Mouse (Mus musculus): ENCODE measurements around the gene Dohh. TPM values are rescaled to one million over a fixed set of nuclear protein-coding genes. Genes with fewer than 3 reads are reported as not detected.

Dohh gene
- polyA plus RNA-seq, 1 experiment from 2014 or later, result 78.7 TPM

GRCm38 (mm10) chr10:81432169-81432867 is 48.1 kb downstream of the Dohh start:
- Histone ChIP-seq H3K9ac (ENCODE audit: low read length) (no peak overlapping the region), H3K4me3 (ENCODE audit: low read depth, low read length) (peak overlapping the region; percentile 3; the same call in 1 of the 2 replicates), H3K27ac (ENCODE audit: low read depth, low read length) (peak overlapping the region; percentile 41; the same call in 1 of the 2 replicates), H3K4me1 (ENCODE audit: control insufficient read depth, insufficient read depth, low read length) (peaks cover 19% of the 10 kb centered on the region), H3K4me2 (ENCODE audit: low read length) (peak overlapping the region; percentile 41), H3K27me3 (replicated peaks; ENCODE audit: control insufficient read depth, insufficient read depth, low read length) (0 out of 2 replicates have a peak, but pooled peaks cover 8% of the 10 kb centered on the region), H3K9me3 (replicated peaks; ENCODE audit: control insufficient read depth, low read length) (no peaks in the 10 kb centered on the region), H3K36me3 (ENCODE audit: control insufficient read depth, insufficient read depth, low read length) (no peaks in the 10 kb centered on the region)
- WGBS, result 58% methylated on average over 21 of the region's 21 CpGs
- peak; percentile 4; the same call in 1 of the 2 replicates for ATAC-seq
- DNase-seq (ENCODE audit: low spot score), result no peak

GRCm38 (mm10) chr10:81432868-81433262 is 48.6 kb downstream of the Dohh start:
- WGBS, result 4% methylated on average over 17 of the region's 17 CpGs
- Histone ChIP-seq H3K4me2 (ENCODE audit: low read length) (peak overlapping the region; percentile 41), H3K27me3 (replicated peaks; ENCODE audit: control insufficient read depth, insufficient read depth, low read length) (0 out of 2 replicates have a peak, but pooled peaks cover 6% of the 10 kb centered on the region), H3K4me3 (ENCODE audit: low read depth, low read length) (peak overlapping the region; percentile 3), H3K27ac (ENCODE audit: low read depth, low read length) (no peak overlapping the region; the same call in 1 of the 2 replicates), H3K4me1 (ENCODE audit: control insufficient read depth, insufficient read depth, low read length) (peaks cover 19% of the 10 kb centered on the region), H3K9me3 (replicated peaks; ENCODE audit: control insufficient read depth, low read length) (no peaks in the 10 kb centered on the region), H3K36me3 (ENCODE audit: control insufficient read depth, insufficient read depth, low read length) (no peaks in the 10 kb centered on the region), H3K9ac (ENCODE audit: low read length) (peak overlapping the region; percentile 25; the same call in 1 of the 2 replicates)
- DNase-seq (ENCODE audit: low spot score), result peak; percentile 99
- ATAC-seq, result peak; percentile 83

GRCm38 (mm10) chr10:81433541-81434289 is 49.5 kb downstream of the Dohh start:
- H3K4me3 ChIP-seq (ENCODE audit: low read depth, low read length), result no peak overlapping the region
- H3K27ac ChIP-seq (ENCODE audit: low read depth, low read length), result no peak overlapping the region
- no peak for ATAC-seq
- H3K4me1 ChIP-seq (ENCODE audit: control insufficient read depth, insufficient read depth, low read length), result peaks cover 19% of the 10 kb centered on the region
- H3K27me3 ChIP-seq (replicated peaks; ENCODE audit: control insufficient read depth, insufficient read depth, low read length), result no peaks in the 10 kb centered on the region
- no peak for DNase-seq (ENCODE audit: low spot score)
- no peaks in the 10 kb centered on the region for H3K36me3 ChIP-seq (ENCODE audit: control insufficient read depth, insufficient read depth, low read length)
- no peak overlapping the region; the same call in 1 of the 2 replicates for H3K4me2 ChIP-seq (ENCODE audit: low read length)
- WGBS, result 82% methylated on average over 26 of the region's 26 CpGs
- no peak overlapping the region for H3K9ac ChIP-seq (ENCODE audit: low read length)
- no peaks in the 10 kb centered on the region for H3K9me3 ChIP-seq (replicated peaks; ENCODE audit: control insufficient read depth, low read length)

GRCm38 (mm10) chr10:81434361-81435263 is 50.4 kb downstream of the Dohh start:
- H3K36me3 ChIP-seq (ENCODE audit: control insufficient read depth, insufficient read depth, low read length), result no peaks in the 10 kb centered on the region
- no peak overlapping the region for H3K9ac ChIP-seq (ENCODE audit: low read length)
- WGBS, result 69% methylated on average over 15 of the region's 15 CpGs
- H3K4me2 ChIP-seq (ENCODE audit: low read length), result no peak overlapping the region
- DNase-seq (ENCODE audit: low spot score), result no peak
- H3K4me3 ChIP-seq (ENCODE audit: low read depth, low read length), result no peak overlapping the region
- peak overlapping the region; percentile 59; the same call in 1 of the 2 replicates for H3K27ac ChIP-seq (ENCODE audit: low read depth, low read length)
- H3K27me3 ChIP-seq (replicated peaks; ENCODE audit: control insufficient read depth, insufficient read depth, low read length), result no peaks in the 10 kb centered on the region
- ATAC-seq, result no peak
- peaks cover 18% of the 10 kb centered on the region for H3K4me1 ChIP-seq (ENCODE audit: control insufficient read depth, insufficient read depth, low read length)
- no peaks in the 10 kb centered on the region for H3K9me3 ChIP-seq (replicated peaks; ENCODE audit: control insufficient read depth, low read length)

- no peaks in the 10 kb centered on the region for H3K27me3 ChIP-seq (replicated peaks; ENCODE audit: control insufficient read depth, insufficient read depth, low read length)
- WGBS, result 51% methylated on average over 3 of the region's 3 CpGs
- peaks cover 17% of the 10 kb centered on the region for H3K4me1 ChIP-seq (ENCODE audit: control insufficient read depth, insufficient read depth, low read length)
- no peaks in the 10 kb centered on the region for H3K36me3 ChIP-seq (ENCODE audit: control insufficient read depth, insufficient read depth, low read length)
- H3K9me3 ChIP-seq (replicated peaks; ENCODE audit: control insufficient read depth, low read length), result no peaks in the 10 kb centered on the region
- no peak overlapping the region for H3K9ac ChIP-seq (ENCODE audit: low read length)
- ATAC-seq, result no peak
- H3K4me2 ChIP-seq (ENCODE audit: low read length), result no peak overlapping the region
- DNase-seq (ENCODE audit: low spot score), result peak; percentile 88
- H3K27ac ChIP-seq (ENCODE audit: low read depth, low read length), result peak overlapping the region; percentile 59; the same call in 1 of the 2 replicates
- no peak overlapping the region for H3K4me3 ChIP-seq (ENCODE audit: low read depth, low read length)
Observed at GRCm38 (mm10) chr10:81435436-81435835, 51.2 kb downstream of the Dohh start.

Small RNA genes lying within 50 kb of the gene (microRNA-seq; reads per million reads assigned to microRNA genes)
- gene Mir1191b (1.1 reads per million), gene Mir6913 (0.53 reads per million)

Other genes with a start within 250 kb of the Dohh start
- 6.2 and 8.2 TPM in 2 replicates for gene Zbtb7a, start 249.2 kb upstream of the Dohh start, polyA plus RNA-seq (2014; fragmentation: Nextera tagmentation; extraction: Ambion mirVana)
- 44.0 and 45.5 TPM in 2 replicates for gene Pias4, start 216.5 kb upstream of the Dohh start, polyA plus RNA-seq (2014; fragmentation: Nextera tagmentation; extraction: Ambion mirVana)
- 474 and 520 TPM in 2 replicates for gene Eef2, start 207.8 kb upstream of the Dohh start, polyA plus RNA-seq (2014; fragmentation: Nextera tagmentation; extraction: Ambion mirVana)
- 49.0 and 50.0 TPM in 2 replicates for gene Dapk3, start 201.4 kb upstream of the Dohh start, polyA plus RNA-seq (2014; fragmentation: Nextera tagmentation; extraction: Ambion mirVana)
- not detected in 2 replicates for gene 4930442H23Rik, start 200.6 kb upstream of the Dohh start, polyA plus RNA-seq (2014; fragmentation: Nextera tagmentation; extraction: Ambion mirVana)
- gene Nmrk2, start 182.4 kb upstream of the Dohh start, polyA plus RNA-seq (2014; fragmentation: Nextera tagmentation; extraction: Ambion mirVana), result not detected in 2 replicates
- 56.6 and 78.4 TPM in 2 replicates for gene Atcay, start 153.6 kb upstream of the Dohh start, polyA plus RNA-seq (2014; fragmentation: Nextera tagmentation; extraction: Ambion mirVana)
- gene Zfr2, start 151.3 kb upstream of the Dohh start, polyA plus RNA-seq (2014; fragmentation: Nextera tagmentation; extraction: Ambion mirVana), result 7.5 and 13.4 TPM in 2 replicates
- gene Matk, start 131.5 kb upstream of the Dohh start, polyA plus RNA-seq (2014; fragmentation: Nextera tagmentation; extraction: Ambion mirVana), result 12.3 and 17.4 TPM in 2 replicates
- gene Mrpl54, start 117.5 kb upstream of the Dohh start, polyA plus RNA-seq (2014; fragmentation: Nextera tagmentation; extraction: Ambion mirVana), result 107 and 136 TPM in 2 replicates
- 30.5 and 36.8 TPM in 2 replicates for gene Apba3, start 117.5 kb upstream of the Dohh start, polyA plus RNA-seq (2014; fragmentation: Nextera tagmentation; extraction: Ambion mirVana)
- gene Tjp3, start 92.8 kb upstream of the Dohh start, polyA plus RNA-seq (2014; fragmentation: Nextera tagmentation; extraction: Ambion mirVana), result 4.8 and 7.0 TPM in 2 replicates
- 76.4 and 114 TPM in 2 replicates for gene Pip5k1c, start 91.5 kb upstream of the Dohh start, polyA plus RNA-seq (2014; fragmentation: Nextera tagmentation; extraction: Ambion mirVana)
- 16.8 and 22.2 TPM in 2 replicates for gene Cactin, start 63.3 kb upstream of the Dohh start, polyA plus RNA-seq (2014; fragmentation: Nextera tagmentation; extraction: Ambion mirVana)
- 2.9 and 4.1 TPM in 2 replicates for gene Tbxa2r, start 55.7 kb upstream of the Dohh start, polyA plus RNA-seq (2014; fragmentation: Nextera tagmentation; extraction: Ambion mirVana)
- gene Gipc3, start 41.2 kb upstream of the Dohh start, polyA plus RNA-seq (2014; fragmentation: Nextera tagmentation; extraction: Ambion mirVana), result not detected in 2 replicates
- gene Hmg20b, start 33.9 kb upstream of the Dohh start, polyA plus RNA-seq (2014; fragmentation: Nextera tagmentation; extraction: Ambion mirVana), result 42.5 and 44.4 TPM in 2 replicates
- gene Mfsd12, start 26.9 kb upstream of the Dohh start, polyA plus RNA-seq (2014; fragmentation: Nextera tagmentation; extraction: Ambion mirVana), result 4.1 and 4.9 TPM in 2 replicates
- gene 4930404N11Rik, start 18.6 kb upstream of the Dohh start, polyA plus RNA-seq (2014; fragmentation: Nextera tagmentation; extraction: Ambion mirVana), result 0.33 TPM in 1 of 2 replicates, not detected in the other
- 101 and 109 TPM in 2 replicates for gene Fzr1, start 5.9 kb upstream of the Dohh start, polyA plus RNA-seq (2014; fragmentation: Nextera tagmentation; extraction: Ambion mirVana)
- gene Gm48551, start within 50 bp of the Dohh start, polyA plus RNA-seq (2014; fragmentation: Nextera tagmentation; extraction: Ambion mirVana), result 3.6 and 4.8 TPM in 2 replicates
- gene Gm48552, start 4.6 kb downstream of the Dohh start, polyA plus RNA-seq (2014; fragmentation: Nextera tagmentation; extraction: Ambion mirVana), result 0.65 and 0.69 TPM in 2 replicates
- gene Smim24, start 8.6 kb downstream of the Dohh start, polyA plus RNA-seq (2014; fragmentation: Nextera tagmentation; extraction: Ambion mirVana), result 1.5 and 2.0 TPM in 2 replicates
- 16.6 and 17.9 TPM in 2 replicates for gene Nfic, start 71.2 kb downstream of the Dohh start, polyA plus RNA-seq (2014; fragmentation: Nextera tagmentation; extraction: Ambion mirVana)
- gene Celf5, start 98.3 kb downstream of the Dohh start, polyA plus RNA-seq (2014; fragmentation: Nextera tagmentation; extraction: Ambion mirVana), result 57.9 and 69.6 TPM in 2 replicates
- 36.8 and 52.0 TPM in 2 replicates for gene Ncln, start 112.0 kb downstream of the Dohh start, polyA plus RNA-seq (2014; fragmentation: Nextera tagmentation; extraction: Ambion mirVana)
- 0.26 and 0.53 TPM in 2 replicates for gene S1pr4, start 115.7 kb downstream of the Dohh start, polyA plus RNA-seq (2014; fragmentation: Nextera tagmentation; extraction: Ambion mirVana)
- gene Gna15, start 139.8 kb downstream of the Dohh start, polyA plus RNA-seq (2014; fragmentation: Nextera tagmentation; extraction: Ambion mirVana), result 0.90 and 1.2 TPM in 2 replicates
- gene Gna11, start 160.8 kb downstream of the Dohh start, polyA plus RNA-seq (2014; fragmentation: Nextera tagmentation; extraction: Ambion mirVana), result 97.6 and 98.9 TPM in 2 replicates
- 415 and 532 TPM in 2 replicates for gene Aes, start 175.1 kb downstream of the Dohh start, polyA plus RNA-seq (2014; fragmentation: Nextera tagmentation; extraction: Ambion mirVana)
- gene Tle2, start 190.1 kb downstream of the Dohh start, polyA plus RNA-seq (2014; fragmentation: Nextera tagmentation; extraction: Ambion mirVana), result 12.0 and 17.2 TPM in 2 replicates
- gene Tle6, start 216.6 kb downstream of the Dohh start, polyA plus RNA-seq (2014; fragmentation: Nextera tagmentation; extraction: Ambion mirVana), result 2.4 and 2.5 TPM in 2 replicates
- gene BC025920, start 221.8 kb downstream of the Dohh start, polyA plus RNA-seq (2014; fragmentation: Nextera tagmentation; extraction: Ambion mirVana), result 0.81 and 1.0 TPM in 2 replicates
- 46.0 and 47.4 TPM in 2 replicates for gene Sirt6, start 243.4 kb downstream of the Dohh start, polyA plus RNA-seq (2014; fragmentation: Nextera tagmentation; extraction: Ambion mirVana)
- gene Ankrd24, start 244.1 kb downstream of the Dohh start, polyA plus RNA-seq (2014; fragmentation: Nextera tagmentation; extraction: Ambion mirVana), result 5.2 and 6.3 TPM in 2 replicates